Mouse (Mus musculus) G1E (cell line): ENCODE results near the gene Naalad2. TPM values are rescaled to one million over a fixed set of nuclear protein-coding genes. Genes with fewer than 3 reads are reported as not detected.
"Not testable (repeated sequence)": the region's sequence is repeated elsewhere in the genome, so short reads cannot be mapped to it uniquely, and the experiment has no call there.

Experiments used
- ATAC-seq: 2 replicates; pipeline ENCODE4 v1.8.0; 2016; ENCODE audit warnings: mild to moderate bottlenecking; ENCODE audit not compliant: insufficient number of reproducible peaks, poor library complexity, low FRiP score, severe bottlenecking; ENCODE audit errors: extremely low read depth
- DNase-seq: peaks from one replicate; pipeline ENCODE4 v3.0.0; 2012; ENCODE audit warnings: low spot score
- H3K27me3 ChIP-seq: 2 replicates; pipeline ENCODE4 v1.6.1; 2012; ENCODE audit warnings: mild to moderate bottlenecking, low read length, inconsistent platforms; ENCODE audit not compliant: insufficient read depth
- H3K36me3 ChIP-seq: replicated peaks from 2 replicates; pipeline ENCODE3; 2012; ENCODE audit warnings: mild to moderate bottlenecking, inconsistent platforms
- H3K4me1 ChIP-seq: 2 replicates; pipeline ENCODE4 v1.6.1; 2012; ENCODE audit warnings: low read depth, low read length, inconsistent platforms, mixed read lengths; ENCODE audit not compliant: insufficient read depth
- H3K4me3 ChIP-seq: 2 replicates; pipeline ENCODE4 v1.5.1; 2012; ENCODE audit warnings: low read depth, mild to moderate bottlenecking, inconsistent platforms, low read length, moderate library complexity, mixed read lengths
- H3K9me3 ChIP-seq: replicated peaks from 2 replicates; pipeline ENCODE4 v1.6.1; 2012; ENCODE audit warnings: inconsistent platforms
- CTCF ChIP-seq: IDR thresholded peaks from 2 replicates; pipeline ENCODE4 v1.5.1; 2012; ENCODE audit warnings: low read depth, low read length, inconsistent platforms, mixed read lengths
- GATA1 ChIP-seq: IDR thresholded peaks from 2 replicates; pipeline ENCODE4 v1.6.1; 2012; ENCODE audit warnings: borderline replicate concordance, low read length, inconsistent platforms, mixed read lengths
- GATA2 ChIP-seq: IDR thresholded peaks from 2 replicates; pipeline ENCODE4 v1.6.1; 2012; ENCODE audit warnings: low read depth, low read length, inconsistent platforms, borderline replicate concordance
- POLR2AphosphoS5 ChIP-seq: IDR thresholded peaks from 2 replicates; pipeline ENCODE4 v1.6.1; 2012; ENCODE audit warnings: low read depth, low read length, inconsistent platforms; ENCODE audit not compliant: insufficient replicate concordance
- TAL1 ChIP-seq: conservative IDR thresholded peaks from 2 replicates; pipeline ENCODE4 v1.6.1; 2012; ENCODE audit warnings: low read depth, low read length, inconsistent platforms, mixed read lengths
- polyA plus RNA-seq: library from polyadenylated mRNA; stranded (reverse); fragments of >175 nt; gene quantifications from 2 replicates; pipeline ENCODE4 v1.2.3, GENCODE M21; 2012
- total RNA-seq, 2 experiments: library from RNA; stranded (forward) in 1 of 2; stranded (reverse) in 1 of 2; fragments of 200-1000 nt in 1 of 2; fragments of >200 nt in 1 of 2; fragmentation: Nextera tagmentation in 1 of 2; gene quantifications; 2 replicates each; pipeline ENCODE4 v1.2.3; 2014 to 2017

Naalad2 gene
- total RNA-seq (2014; fragmentation: Nextera tagmentation) (not detected in 2 replicates), total RNA-seq (2017) (under 0.01 and 0.06 TPM in 2 replicates), polyA plus RNA-seq (not detected in 2 replicates)

DNA sequence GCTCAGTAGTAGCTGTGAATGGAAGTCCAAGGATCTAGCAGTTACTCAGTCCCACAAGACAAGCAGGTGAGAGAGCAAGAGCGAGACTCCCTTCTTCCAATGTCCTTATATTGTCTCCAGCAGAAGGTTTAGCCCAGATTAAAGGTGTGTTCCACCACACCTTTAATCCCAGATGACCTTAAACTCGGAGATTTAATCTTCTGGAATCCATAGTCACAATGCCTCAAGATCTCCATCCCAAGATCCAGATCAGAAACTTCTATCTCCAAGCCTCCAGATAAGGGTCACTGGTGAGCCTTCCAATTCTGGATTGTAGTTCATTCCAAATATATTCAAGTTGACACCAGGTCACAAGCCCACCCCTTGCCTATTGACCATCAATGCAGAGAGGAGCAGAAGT is at the start of gene Naalad2:
TSS of gene Naalad2 (minus strand) at position 101 of the 400 bp plus-strand sequence.
- not testable (repeated sequence) for H3K9me3 ChIP-seq, H3K27me3 ChIP-seq, H3K4me3 ChIP-seq, H3K4me1 ChIP-seq, H3K36me3 ChIP-seq, DNase-seq, ATAC-seq

DNA sequence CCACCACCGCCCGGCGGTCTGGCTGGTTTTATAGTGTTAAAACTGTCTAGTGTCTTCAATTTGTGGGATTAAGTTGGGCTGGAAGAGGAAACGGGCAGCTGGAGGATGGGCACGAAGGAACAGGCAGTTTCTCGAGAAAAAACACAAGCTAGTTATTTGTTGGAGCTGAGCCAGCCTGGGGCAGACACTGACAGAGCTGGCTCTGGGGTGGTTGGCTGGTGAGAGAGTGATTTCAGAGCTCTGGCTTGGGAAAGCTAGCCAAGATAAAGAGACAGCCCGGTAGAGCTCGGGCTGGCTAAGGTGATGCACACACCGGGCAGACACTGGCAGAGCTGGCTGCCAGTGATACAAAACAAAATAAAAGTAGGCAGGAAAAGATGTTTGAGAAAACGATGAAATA is 28.9 kb upstream of the Naalad2 start:
- Histone ChIP-seq H3K4me1 (no peaks in the 10 kb centered on the region), H3K4me3 (no peak overlapping the region), H3K27me3 (no peaks in the 10 kb centered on the region), H3K36me3 (no peaks in the 10 kb centered on the region), H3K9me3 (no peaks in the 10 kb centered on the region)
- TF ChIP-seq POLR2AphosphoS5 (no peak), GATA1 (no peak), GATA2 (no peak), TAL1 (no peak), CTCF (no peak)
- no peak for DNase-seq
- ATAC-seq = no peak

DNA sequence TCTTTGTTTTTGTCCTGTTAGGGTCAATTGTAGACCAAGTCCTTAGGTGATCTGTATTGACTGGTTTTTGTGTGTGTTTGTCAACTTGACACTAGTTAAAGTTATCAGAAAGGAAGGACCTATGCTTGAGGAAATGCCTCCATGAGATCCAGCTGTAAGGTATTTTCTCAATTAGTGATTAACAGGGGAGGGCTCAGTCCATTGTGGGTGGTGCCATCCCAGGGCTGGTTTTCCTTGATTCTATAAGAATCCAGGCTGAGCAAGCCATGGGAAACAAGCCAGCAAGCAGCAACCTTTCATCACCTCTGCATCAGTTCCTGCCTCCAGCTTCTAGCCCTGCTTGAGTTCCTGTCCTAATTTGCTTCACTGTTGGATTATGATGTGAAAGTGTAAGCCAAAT is 27.6 kb upstream of the Naalad2 start, which contains the start of gene Mbd3l2:
TSS of gene Mbd3l2 (plus strand) at position 301 of the 400 bp plus-strand sequence.
- no peak within 1 kb of the TSS for H3K4me3 ChIP-seq
- DNase-seq = no peak
- H3K36me3 ChIP-seq = no peaks in the 10 kb centered on the region
- H3K9me3 ChIP-seq = no peaks in the 10 kb centered on the region
- H3K27me3 ChIP-seq = no peaks in the 10 kb centered on the region
- TF ChIP-seq CTCF (no peak), GATA1 (no peak), POLR2AphosphoS5 (no peak), GATA2 (no peak), TAL1 (no peak)
- ATAC-seq = no peak
- H3K4me1 ChIP-seq = no peaks in the 10 kb centered on the region

DNA sequence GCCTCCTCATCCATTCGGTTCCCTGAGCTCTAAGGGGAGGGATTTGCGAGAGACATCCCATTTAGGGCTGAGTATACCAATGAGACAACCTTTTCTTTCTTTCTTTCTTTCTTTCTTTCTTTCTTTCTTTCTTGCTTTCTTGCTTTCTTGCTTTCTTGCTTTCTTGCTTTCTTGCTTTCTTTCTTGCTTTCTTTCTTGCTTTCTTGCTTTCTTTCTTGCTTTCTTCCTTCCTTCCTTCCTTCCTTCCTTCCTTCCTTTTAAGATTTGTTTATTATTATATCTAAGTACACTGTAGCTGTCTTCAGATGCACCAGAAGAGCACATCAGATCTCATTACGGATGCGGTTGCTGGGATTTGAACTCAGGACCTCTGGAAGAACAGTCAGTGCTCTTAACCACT is 9.6 kb upstream of the Naalad2 start:
- not testable (repeated sequence) for H3K4me1 ChIP-seq, H3K9me3 ChIP-seq, H3K4me3 ChIP-seq, DNase-seq, H3K27me3 ChIP-seq, ATAC-seq, H3K36me3 ChIP-seq

DNA sequence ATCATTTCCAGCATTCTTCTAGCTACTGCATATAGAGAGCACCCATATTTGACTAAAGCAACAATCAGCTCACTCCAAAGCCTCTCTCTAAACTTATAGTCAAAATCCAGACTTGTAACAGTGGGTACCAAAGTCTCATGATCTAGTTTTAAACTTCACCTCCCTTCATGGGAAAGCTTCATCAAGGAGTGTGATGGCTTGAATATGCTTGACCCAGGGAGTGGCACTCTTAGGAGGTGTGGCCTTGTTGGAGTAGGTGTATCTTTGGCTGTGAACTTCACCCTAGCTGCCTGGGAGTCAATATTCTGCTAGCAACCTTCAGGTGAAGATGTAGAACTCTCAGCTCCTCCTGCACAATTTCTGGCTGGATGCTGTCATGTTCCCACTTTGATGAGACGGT is 1.3 kb upstream of the Naalad2 start, which contains the start of gene Ubtfl1:
TSS of gene Ubtfl1 (plus strand) at position 301 of the 400 bp plus-strand sequence.
- Histone ChIP-seq H3K9me3 (no peaks in the 10 kb centered on the region), H3K36me3 (no peaks in the 10 kb centered on the region), H3K27me3 (no peaks in the 10 kb centered on the region), H3K4me1 (no peaks in the 10 kb centered on the region), H3K4me3 (no peak within 1 kb of the TSS)
- no peak for TF ChIP-seq GATA2
- ATAC-seq (no peak), DNase-seq (no peak)

DNA sequence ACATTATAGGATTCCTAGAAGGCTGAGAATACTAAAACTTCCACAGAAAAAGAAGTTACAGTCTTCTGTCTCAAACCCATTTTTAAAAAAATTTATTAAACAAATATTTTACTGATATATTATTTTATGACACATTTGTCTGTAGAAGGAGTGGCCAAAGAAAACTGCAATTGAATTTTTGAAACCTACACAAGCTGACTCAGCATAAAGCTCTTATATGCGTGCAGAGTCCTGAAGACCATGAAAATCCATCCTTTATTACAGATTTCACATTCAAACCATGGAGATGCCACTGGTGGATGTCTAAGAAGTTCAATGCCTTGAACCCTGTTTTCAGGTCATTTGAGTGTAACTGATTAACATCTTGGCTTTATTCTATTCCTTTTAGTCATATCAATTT is 3.2 kb downstream of the Naalad2 start:
- TF ChIP-seq TAL1 (no peak), CTCF (no peak), GATA2 (no peak), POLR2AphosphoS5 (no peak), GATA1 (no peak)
- Histone ChIP-seq H3K36me3 (no peaks in the 10 kb centered on the region), H3K4me1 (no peaks in the 10 kb centered on the region), H3K9me3 (no peaks in the 10 kb centered on the region), H3K27me3 (no peaks in the 10 kb centered on the region), H3K4me3 (no peak overlapping the region)
- DNase-seq (no peak), ATAC-seq (no peak)

DNA sequence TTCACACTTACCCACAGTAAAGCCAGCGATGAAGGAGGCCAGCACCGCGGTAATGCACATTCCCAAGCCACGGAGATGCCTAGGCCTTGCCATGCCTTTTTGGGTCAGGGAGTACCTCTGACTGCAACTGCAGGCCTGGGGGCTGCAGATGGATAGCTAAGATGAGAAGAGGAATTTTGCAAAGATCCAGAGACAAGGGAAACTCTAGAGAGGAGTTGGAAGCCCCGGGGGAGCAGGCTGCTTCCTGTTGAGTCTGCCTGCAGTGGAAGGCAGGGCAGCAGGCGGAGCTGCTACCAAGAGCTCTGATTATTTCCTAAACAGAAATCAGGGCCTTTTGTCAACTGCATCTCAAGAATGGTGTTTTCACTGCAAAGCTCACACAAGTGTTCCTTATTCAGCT is 17.0 kb downstream of the Naalad2 start:
- Histone ChIP-seq H3K4me1 (no peaks in the 10 kb centered on the region), H3K4me3 (no peak overlapping the region), H3K9me3 (no peaks in the 10 kb centered on the region), H3K36me3 (no peaks in the 10 kb centered on the region), H3K27me3 (no peaks in the 10 kb centered on the region)
- DNase-seq (no peak), ATAC-seq (no peak)
- TF ChIP-seq GATA1 (no peak), TAL1 (no peak), GATA2 (no peak), CTCF (no peak), POLR2AphosphoS5 (no peak)

DNA sequence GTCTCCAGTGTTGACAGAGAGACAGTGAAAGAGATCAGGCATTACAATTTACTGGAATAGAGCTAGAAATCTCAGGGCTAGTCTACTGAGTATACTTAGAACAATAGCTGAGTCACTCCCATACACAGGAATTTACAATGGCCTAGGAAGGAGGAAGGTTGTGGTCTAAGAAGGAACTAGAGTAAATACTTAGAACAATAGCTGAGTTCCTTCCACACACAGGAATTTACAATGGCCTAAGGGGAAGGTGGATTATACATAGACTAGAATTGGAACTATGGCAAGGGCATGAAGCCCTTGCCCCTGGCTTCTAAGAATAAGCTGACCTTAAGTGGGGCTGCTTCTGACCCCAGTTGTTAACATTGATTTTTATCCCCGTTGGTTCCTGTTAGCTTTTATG is 29.8 kb downstream of the Naalad2 start:
- not testable (repeated sequence) for H3K36me3 ChIP-seq, DNase-seq, H3K27me3 ChIP-seq, H3K9me3 ChIP-seq, ATAC-seq, H3K4me1 ChIP-seq, H3K4me3 ChIP-seq
